Mouse (Mus musculus): Measurements from ENCODE around the gene Fam69a. TPM values are rescaled to one million over a fixed set of nuclear protein-coding genes. Genes with fewer than 3 reads are reported as not detected.

Fam69a gene
- total and polyA plus RNA-seq, 2 experiments from 2014 or later = 16.2 to 77.4 TPM

DNA sequence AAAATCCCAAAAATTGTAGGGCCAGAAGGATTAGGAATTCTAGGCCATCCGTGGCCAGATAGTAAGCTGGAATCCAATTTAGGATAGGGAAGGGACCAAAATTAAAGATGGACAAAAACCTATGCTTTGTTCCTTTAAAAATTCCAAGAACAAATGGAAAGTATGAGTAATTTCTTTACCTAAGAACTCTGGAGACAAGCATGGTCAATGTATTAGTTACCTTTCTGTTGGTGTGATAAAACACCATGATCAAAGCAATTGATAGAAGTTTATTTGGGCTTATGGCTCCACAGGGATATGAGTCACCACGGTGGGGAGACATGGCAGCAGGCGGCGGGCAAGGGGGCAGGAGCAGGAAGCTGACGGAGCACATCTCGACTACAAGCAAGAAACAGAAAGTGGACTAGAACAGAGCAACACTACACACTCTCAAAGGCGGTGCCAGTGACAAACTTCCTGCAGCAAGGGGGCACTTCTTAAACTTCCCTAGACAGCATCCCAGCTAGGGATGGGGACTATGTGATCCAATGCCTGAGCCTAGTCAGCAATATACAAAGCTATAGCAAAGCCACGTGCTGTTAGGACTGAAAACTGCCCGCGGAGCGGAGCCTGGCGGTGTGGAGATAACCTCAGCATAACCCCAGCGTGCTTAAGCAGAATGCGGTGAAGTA lies 26.2 kb downstream of the Fam69a start:
- Histone ChIP-seq H3K4me1 (ENCODE audit: insufficient read depth, low read length) (0 out of 2 replicates have a peak, but pooled peaks cover 3% of the 10 kb centered on the region), H3K4me2 (ENCODE audit: low read depth, low read length, poor library complexity, severe bottlenecking) (no peak overlapping the region), H3K9ac (replicated peaks; ENCODE audit: low read length, poor library complexity, severe bottlenecking) (no peak overlapping the region), H3K27ac (ENCODE audit: low read depth, low read length) (no peak overlapping the region), H3K4me3 (ENCODE audit: low read depth, low read length) (no peak overlapping the region), H3K9me3 (ENCODE audit: low read length) (no peaks in the 10 kb centered on the region), H3K27me3 (ENCODE audit: insufficient read depth, low read length) (no peaks in the 10 kb centered on the region), H3K36me3 (ENCODE audit: insufficient read depth, low read length) (no peaks in the 10 kb centered on the region)
- ATAC-seq (ENCODE audit: low FRiP score) (no peak), DNase-seq (ENCODE audit: low spot score) (no peak)
- 80% methylated on average over 14 of the region's 14 CpGs for WGBS
- no peak for TF ChIP-seq CTCF (IDR thresholded peaks at IDR 0.05)

DNA sequence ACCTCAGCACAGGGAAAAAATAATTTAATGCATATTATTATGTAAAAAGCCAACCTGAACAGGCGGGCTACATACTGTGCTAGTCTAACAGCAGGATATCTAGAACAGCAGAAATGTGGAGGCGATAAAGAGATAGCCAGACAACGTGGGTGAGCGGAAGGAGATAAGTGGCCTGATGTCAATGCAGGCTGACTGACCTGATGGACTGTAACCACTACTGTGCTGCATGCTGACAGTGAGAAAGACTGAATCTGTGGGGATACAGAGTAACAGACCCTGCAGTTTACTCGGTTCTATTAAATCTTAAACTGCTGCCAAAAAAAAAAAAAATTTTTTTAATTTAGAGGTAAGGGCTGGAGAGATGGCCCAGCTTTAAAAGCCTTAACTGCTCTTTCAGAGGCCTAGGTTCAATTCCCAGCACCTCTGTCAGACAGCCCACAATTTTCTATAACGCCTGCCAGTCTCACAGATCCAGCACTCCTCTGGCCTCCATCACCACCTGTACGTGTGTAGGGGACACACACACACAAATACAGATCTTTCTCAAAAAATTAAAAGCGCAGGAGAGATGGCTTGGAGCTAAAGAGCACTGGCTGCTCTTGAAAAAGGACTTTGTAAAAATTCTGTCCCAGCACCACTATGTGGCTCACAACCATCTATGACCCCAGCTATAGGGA lies 27.1 kb downstream of the Fam69a start:
- 0 out of 2 replicates have a peak, but pooled peaks cover 3% of the 10 kb centered on the region for H3K4me1 ChIP-seq (ENCODE audit: insufficient read depth, low read length)
- H3K27ac ChIP-seq (ENCODE audit: low read depth, low read length) = no peak overlapping the region
- DNase-seq (ENCODE audit: low spot score) (no peak), ATAC-seq (ENCODE audit: low FRiP score) (no peak)
- H3K36me3 ChIP-seq (ENCODE audit: insufficient read depth, low read length) = no peaks in the 10 kb centered on the region
- no peak overlapping the region for H3K4me3 ChIP-seq (ENCODE audit: low read depth, low read length)
- no peaks in the 10 kb centered on the region for H3K9me3 ChIP-seq (ENCODE audit: low read length)
- 78% methylated on average over 8 of the region's 8 CpGs for WGBS
- H3K4me2 ChIP-seq (ENCODE audit: low read depth, low read length, poor library complexity, severe bottlenecking) = no peak overlapping the region
- TF ChIP-seq CTCF (IDR thresholded peaks at IDR 0.05) = no peak
- H3K27me3 ChIP-seq (ENCODE audit: insufficient read depth, low read length) = no peaks in the 10 kb centered on the region
- H3K9ac ChIP-seq (replicated peaks; ENCODE audit: low read length, poor library complexity, severe bottlenecking) = no peak overlapping the region

DNA sequence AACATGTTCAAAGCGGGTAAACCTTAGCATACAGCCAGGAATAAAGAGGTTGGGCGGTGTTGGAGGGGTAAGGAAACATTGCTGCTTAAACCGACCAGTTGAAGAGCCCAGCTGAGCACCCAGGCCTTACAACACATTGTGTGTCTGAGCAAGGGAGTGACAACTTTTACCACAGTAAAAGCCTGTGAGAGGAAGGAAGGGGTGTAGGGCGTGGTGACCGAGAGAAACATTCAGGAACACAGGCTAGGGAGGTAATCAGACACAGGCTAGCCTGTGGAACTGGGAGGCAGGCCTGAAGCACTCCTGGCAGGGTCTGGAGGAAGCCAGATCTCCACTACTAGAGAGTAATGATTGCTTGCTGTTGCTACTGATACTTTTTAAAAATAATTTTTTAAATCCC lies 36.2 kb downstream of the Fam69a start:
- Histone ChIP-seq H3K9ac (replicated peaks; ENCODE audit: low read length, poor library complexity, severe bottlenecking) (no peak overlapping the region), H3K4me2 (ENCODE audit: low read depth, low read length, poor library complexity, severe bottlenecking) (no peak overlapping the region), H3K4me1 (ENCODE audit: insufficient read depth, low read length) (no peaks in the 10 kb centered on the region), H3K27me3 (ENCODE audit: insufficient read depth, low read length) (no peaks in the 10 kb centered on the region), H3K4me3 (ENCODE audit: low read depth, low read length) (no peak overlapping the region), H3K36me3 (ENCODE audit: insufficient read depth, low read length) (no peaks in the 10 kb centered on the region), H3K27ac (ENCODE audit: low read depth, low read length) (no peak overlapping the region), H3K9me3 (ENCODE audit: low read length) (no peaks in the 10 kb centered on the region)
- ATAC-seq (ENCODE audit: low FRiP score) = no peak
- DNase-seq (ENCODE audit: low spot score) = no peak
- no peak for TF ChIP-seq CTCF (IDR thresholded peaks at IDR 0.05)
- WGBS = 89% methylated on average over 5 of the region's 5 CpGs

DNA sequence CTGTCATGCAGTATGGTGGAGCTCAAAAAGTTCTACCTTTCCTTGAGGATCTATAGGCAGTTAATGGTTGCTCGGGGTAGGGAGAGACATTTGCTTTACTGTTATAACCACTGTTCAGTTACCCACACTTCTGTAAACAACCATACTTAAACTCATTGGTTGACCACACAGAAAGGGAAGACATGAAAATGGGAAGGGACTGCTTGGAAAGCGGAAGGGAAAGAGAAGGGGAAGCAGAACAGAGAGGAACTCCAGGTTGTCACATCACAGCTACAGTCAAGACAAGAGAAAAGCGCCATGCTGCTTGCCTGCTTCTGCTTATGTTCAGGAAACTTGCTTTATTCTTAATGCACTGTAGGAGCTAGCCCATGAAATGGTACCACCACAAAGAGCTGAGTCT lies 37.3 kb downstream of the Fam69a start:
- ATAC-seq (ENCODE audit: low FRiP score) = no peak
- 92% methylated on average over 3 of the region's 3 CpGs for WGBS
- Histone ChIP-seq H3K27ac (ENCODE audit: low read depth, low read length) (no peak overlapping the region), H3K4me3 (ENCODE audit: low read depth, low read length) (no peak overlapping the region), H3K27me3 (ENCODE audit: insufficient read depth, low read length) (no peaks in the 10 kb centered on the region), H3K9ac (replicated peaks; ENCODE audit: low read length, poor library complexity, severe bottlenecking) (no peak overlapping the region), H3K36me3 (ENCODE audit: insufficient read depth, low read length) (no peaks in the 10 kb centered on the region), H3K4me1 (ENCODE audit: insufficient read depth, low read length) (no peaks in the 10 kb centered on the region), H3K4me2 (ENCODE audit: low read depth, low read length, poor library complexity, severe bottlenecking) (no peak overlapping the region), H3K9me3 (ENCODE audit: low read length) (no peaks in the 10 kb centered on the region)
- no peak for TF ChIP-seq CTCF (IDR thresholded peaks at IDR 0.05)
- DNase-seq (ENCODE audit: low spot score) = no peak

DNA sequence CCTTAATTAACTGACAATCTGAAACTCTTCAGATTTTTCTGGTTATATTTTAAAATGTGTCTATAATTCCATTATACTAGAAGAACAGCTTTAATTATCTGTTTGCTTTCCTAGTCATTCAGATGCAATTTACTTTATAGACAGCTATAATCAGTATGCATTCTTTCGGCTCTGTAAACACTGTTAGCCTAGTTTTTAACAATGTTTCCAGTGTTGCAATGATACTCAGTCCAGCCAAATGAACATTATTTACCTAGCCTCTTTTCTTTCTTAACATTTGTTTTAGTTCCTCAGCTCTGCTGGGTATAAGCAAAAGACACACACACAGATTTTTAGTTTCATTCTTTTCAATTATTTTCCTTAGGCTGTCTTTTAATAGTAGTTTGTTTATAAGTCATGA lies 38.0 kb downstream of the Fam69a start:
- Histone ChIP-seq H3K4me2 (ENCODE audit: low read depth, low read length, poor library complexity, severe bottlenecking) (no peak overlapping the region), H3K36me3 (ENCODE audit: insufficient read depth, low read length) (no peaks in the 10 kb centered on the region), H3K27me3 (ENCODE audit: insufficient read depth, low read length) (no peaks in the 10 kb centered on the region), H3K27ac (ENCODE audit: low read depth, low read length) (no peak overlapping the region), H3K4me1 (ENCODE audit: insufficient read depth, low read length) (no peaks in the 10 kb centered on the region), H3K9me3 (ENCODE audit: low read length) (no peaks in the 10 kb centered on the region), H3K4me3 (ENCODE audit: low read depth, low read length) (no peak overlapping the region), H3K9ac (replicated peaks; ENCODE audit: low read length, poor library complexity, severe bottlenecking) (no peak overlapping the region)
- DNase-seq (ENCODE audit: low spot score) (no peak), ATAC-seq (ENCODE audit: low FRiP score) (no peak)
- TF ChIP-seq CTCF (IDR thresholded peaks at IDR 0.05) = no peak
- WGBS = 89% methylated on average over 1 of the region's 1 CpGs

DNA sequence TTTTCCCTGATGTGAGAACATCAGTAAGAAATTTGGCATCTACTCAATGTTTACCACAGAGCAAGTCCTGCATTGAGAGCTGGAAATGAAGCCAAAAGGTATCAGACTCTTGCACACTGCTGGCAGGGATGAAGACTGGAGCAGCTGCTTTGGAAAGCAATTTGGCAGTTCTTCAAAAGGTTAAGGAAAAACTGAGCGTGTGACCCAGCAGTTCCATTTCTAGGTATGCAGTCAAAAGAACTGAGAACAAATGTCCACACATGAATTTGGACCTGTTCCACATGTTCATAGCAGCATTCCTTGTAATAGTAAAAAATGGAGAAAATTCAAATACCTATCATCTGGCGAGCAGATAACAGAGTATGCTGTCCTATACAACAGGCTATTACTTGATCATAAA lies 39.3 kb downstream of the Fam69a start:
- H3K27ac ChIP-seq (ENCODE audit: low read depth, low read length) = no peak overlapping the region
- TF ChIP-seq CTCF (IDR thresholded peaks at IDR 0.05) = no peak
- DNase-seq (ENCODE audit: low spot score) (peak; percentile 57), ATAC-seq (ENCODE audit: low FRiP score) (no peak)
- 69% methylated on average over 2 of the region's 2 CpGs for WGBS
- no peak overlapping the region for H3K9ac ChIP-seq (replicated peaks; ENCODE audit: low read length, poor library complexity, severe bottlenecking)
- H3K9me3 ChIP-seq (ENCODE audit: low read length) = no peaks in the 10 kb centered on the region
- no peak overlapping the region for H3K4me2 ChIP-seq (ENCODE audit: low read depth, low read length, poor library complexity, severe bottlenecking)
- no peaks in the 10 kb centered on the region for H3K27me3 ChIP-seq (ENCODE audit: insufficient read depth, low read length)
- H3K4me3 ChIP-seq (ENCODE audit: low read depth, low read length) = no peak overlapping the region
- H3K36me3 ChIP-seq (ENCODE audit: insufficient read depth, low read length) = no peaks in the 10 kb centered on the region
- no peaks in the 10 kb centered on the region for H3K4me1 ChIP-seq (ENCODE audit: insufficient read depth, low read length)
